In the genomic region with DNA sequence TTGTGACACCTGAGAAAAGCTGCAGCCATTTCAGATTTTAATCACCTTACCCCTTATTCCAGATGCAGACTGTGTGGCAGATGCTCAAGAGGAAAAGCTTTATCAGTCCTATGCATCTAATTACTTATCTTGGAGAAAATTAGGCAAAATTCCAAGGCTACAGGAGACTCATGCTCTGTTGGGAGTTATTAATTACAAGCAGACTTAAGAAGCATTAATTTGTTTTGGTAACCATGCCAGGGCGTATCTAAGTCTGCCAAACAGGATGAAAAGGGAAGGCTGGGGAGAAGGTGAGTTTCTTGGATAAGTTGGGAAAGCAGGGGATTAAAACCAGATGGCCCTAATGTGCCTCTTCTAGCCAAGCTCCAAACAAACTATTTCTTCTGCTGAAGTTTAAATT, we compare ENCODE assay signal across 18 mouse cellular contexts.
A peak's percentile ranks its signal among the peaks of the same experiment; 100 is the strongest.
DNase-seq lines count a peak whose midpoint lies in the region; ATAC-seq lines count a peak whose summit lies in the region.
"Had no signal": no experiment of that assay in that cellular context is flagged by ENCODE, and none has a peak within 500 bp of the region (broad histone marks: within the 10 kb centered on the region; RNA-seq: fewer than 3 reads in every experiment).

No protein-coding gene starts in this region.

- no peak overlapping the region for H3K4me3 ChIP-seq in hindbrain, embryonic 16.5 days (ENCODE audit: low read length)
- H3K4me3 ChIP-seq in hindbrain, embryonic 11.5 days (ENCODE audit: low read depth, low read length) = no peak overlapping the region
- H3K4me3 ChIP-seq in embryonic facial prominence, embryonic 12.5 days = no peak overlapping the region
- H3K4me3 ChIP-seq: gastrocnemius, adult 2 months had no signal

- H3K4me1 ChIP-seq in hindbrain, embryonic 16.5 days (ENCODE audit: control insufficient read depth, insufficient read depth, low read depth, low read length) = peaks cover 7% of the 10 kb centered on the region
- no peaks in the 10 kb centered on the region for H3K4me1 ChIP-seq in hindbrain, embryonic 11.5 days (replicated peaks; ENCODE audit: control insufficient read depth, insufficient read depth, low read length)
- 0 out of 2 replicates have a peak, but pooled peaks cover 5% of the 10 kb centered on the region for H3K4me1 ChIP-seq in embryonic facial prominence, embryonic 12.5 days

- no peak overlapping the region for H3K27ac ChIP-seq in hindbrain, embryonic 16.5 days (ENCODE audit: low read depth, low read length)
- H3K27ac ChIP-seq in hindbrain, embryonic 11.5 days (ENCODE audit: low read depth, low read length) = no peak overlapping the region
- H3K27ac ChIP-seq in embryonic facial prominence, embryonic 12.5 days = no peak overlapping the region
- H3K27ac ChIP-seq: gastrocnemius, adult 2 months had no signal

- ATAC-seq in hindbrain, embryonic 16.5 days = peak; percentile 53; the same call in 1 of the 2 replicates
- no peak for ATAC-seq in hindbrain, embryonic 11.5 days (ENCODE audit: low FRiP score)
- ATAC-seq in embryonic facial prominence, embryonic 12.5 days (ENCODE audit: insufficient number of reproducible peaks, insufficient read depth, low FRiP score, low TSS enrichment) = 0 out of 2 replicates have a peak, but pooled peaks have one; percentile 56
- ATAC-seq: activated CD4-positive, CD25-positive, alpha-beta regulatory T cell, adult 4 months; intestine, postnatal 0 days had no signal

- 41% methylated on average over 1 of the region's 1 CpGs for WGBS in hindbrain, embryonic 16.5 days
- WGBS in hindbrain, embryonic 11.5 days = 61% methylated on average over 1 of the region's 1 CpGs
- WGBS in embryonic facial prominence, embryonic 12.5 days = 23% methylated on average over 1 of the region's 1 CpGs

- no peak overlapping the region for H3K4me2 ChIP-seq in hindbrain, embryonic 16.5 days (ENCODE audit: low read length)
- no peak overlapping the region for H3K4me2 ChIP-seq in hindbrain, embryonic 11.5 days (replicated peaks; ENCODE audit: low read depth, low read length)
- H3K4me2 ChIP-seq in embryonic facial prominence, embryonic 12.5 days (replicated peaks) = no peak overlapping the region
- H3K4me2 ChIP-seq: liver, embryonic 11.5 days; lung, embryonic 14.5 days had no signal

- no peaks in the 10 kb centered on the region for H3K36me3 ChIP-seq in hindbrain, embryonic 16.5 days (ENCODE audit: control insufficient read depth, insufficient read depth, low read length)
- H3K36me3 ChIP-seq in hindbrain, embryonic 11.5 days (ENCODE audit: control insufficient read depth, insufficient read depth, low read length) = no peaks in the 10 kb centered on the region
- H3K36me3 ChIP-seq in embryonic facial prominence, embryonic 12.5 days = no peaks in the 10 kb centered on the region

- no peaks in the 10 kb centered on the region for H3K9me3 ChIP-seq in hindbrain, embryonic 16.5 days (ENCODE audit: control insufficient read depth, low read length)
- no peaks in the 10 kb centered on the region for H3K9me3 ChIP-seq in hindbrain, embryonic 11.5 days (ENCODE audit: control insufficient read depth, low read length)
- no peaks in the 10 kb centered on the region for H3K9me3 ChIP-seq in embryonic facial prominence, embryonic 12.5 days

- peak; percentile 34 for DNase-seq in embryo, embryonic 10 days (ENCODE audit: low spot score)
- DNase-seq in embryo, embryonic 9.5 days (ENCODE audit: extremely low spot score) = no peak
- no peak for DNase-seq in hindbrain, embryonic 11.5 days (ENCODE audit: low spot score)
- DNase-seq in MN1 (ENCODE audit: low spot score) = peak; percentile 68
- no peak for DNase-seq in layer of hippocampus, adult 18-20 months (ENCODE audit: low spot score in 2 of 2)
- no peak for DNase-seq in frontal cortex, adult 2 months (ENCODE audit: extremely low spot score in 1 of 2, low spot score in 1 of 2)
- DNase-seq: cerebellum, adult 18-20 months; gastrocnemius, adult 2 months; heart, postnatal 36 days; kidney, postnatal 10 days; right cerebral cortex, adult 18-20 months had no signal

- H3K27me3 ChIP-seq in hindbrain, embryonic 16.5 days (replicated peaks; ENCODE audit: control insufficient read depth, insufficient read depth, low read length) = no peaks in the 10 kb centered on the region
- H3K27me3 ChIP-seq in hindbrain, embryonic 11.5 days (ENCODE audit: control insufficient read depth, insufficient read depth, low read length) = no peaks in the 10 kb centered on the region
- no peaks in the 10 kb centered on the region for H3K27me3 ChIP-seq in embryonic facial prominence, embryonic 12.5 days
- H3K27me3 ChIP-seq: CH12.LX had no signal

- no peak overlapping the region for H3K9ac ChIP-seq in hindbrain, embryonic 16.5 days (ENCODE audit: low read depth, low read length)
- no peak overlapping the region for H3K9ac ChIP-seq in hindbrain, embryonic 11.5 days (ENCODE audit: low read depth, low read length)
- H3K9ac ChIP-seq in embryonic facial prominence, embryonic 12.5 days = no peak overlapping the region
- H3K9ac ChIP-seq: lung, embryonic 14.5 days had no signal

Comparison
In these comparisons a context has a peak if more than half of its experiments do, and no peak if none do; other contexts are left out.
1. DNase-seq: peak in embryo, embryonic 10 days (single experiment) and MN1 (single experiment); none in embryo, embryonic 9.5 days (single experiment), hindbrain, embryonic 11.5 days (single experiment), layer of hippocampus, adult 18-20 months (0 of 2) and frontal cortex, adult 2 months (0 of 2).